Mouse (Mus musculus): ENCODE data around the gene Zfp398. TPM values are rescaled to one million over a fixed set of nuclear protein-coding genes. Genes with fewer than 3 reads are reported as not detected.
A peak's percentile ranks its signal among the peaks of the same experiment; 100 is the strongest.

Zfp398 gene
- polyA plus RNA-seq, 1 experiment: 4.2 TPM

- no peak overlapping the region for H3K27ac ChIP-seq (ENCODE audit: insufficient read depth, low read depth, low read length)
- no peak for TF ChIP-seq POLR2A (IDR thresholded peaks at IDR 0.05; ENCODE audit: low read depth, low read length)
- TF ChIP-seq CTCF (IDR thresholded peaks at IDR 0.05; ENCODE audit: extremely low read depth, insufficient read length, insufficient replicate concordance, low read depth, low read length): no peak
- WGBS: 64% methylated on average over 10 of the region's 10 CpGs
These were observed 41.2 kb upstream of the Zfp398 start for GRCm38 (mm10) chr6:47794106-47794830.

GRCm38 (mm10) chr6:47799079-47799478 lies 36.4 kb upstream of the Zfp398 start:
- TF ChIP-seq POLR2A (IDR thresholded peaks at IDR 0.05; ENCODE audit: low read depth, low read length): no peak
- TF ChIP-seq CTCF (IDR thresholded peaks at IDR 0.05; ENCODE audit: extremely low read depth, insufficient read length, insufficient replicate concordance, low read depth, low read length): peak; percentile 71; the same call in 1 of the 2 replicates
- WGBS: 49% methylated on average over 6 of the region's 6 CpGs
- H3K36me3 ChIP-seq (ENCODE audit: control insufficient read depth, insufficient read depth, low read length): peaks cover 73% of the 10 kb centered on the region
- no peaks in the 10 kb centered on the region for H3K27me3 ChIP-seq (ENCODE audit: control insufficient read depth, insufficient read depth, low read length)
- no peaks in the 10 kb centered on the region for H3K4me1 ChIP-seq (ENCODE audit: control insufficient read depth, insufficient read depth, insufficient read length, low read length)
- H3K27ac ChIP-seq (ENCODE audit: insufficient read depth, low read depth, low read length): no peak overlapping the region
- H3K4me3 ChIP-seq (ENCODE audit: low read depth, low read length): no peak overlapping the region

More at GRCm38 (mm10) chr6:47794106-47794830, 41.2 kb upstream of the Zfp398 start:
- no peak overlapping the region for H3K4me3 ChIP-seq (ENCODE audit: low read depth, low read length)
- peaks cover 39% of the 10 kb centered on the region for H3K36me3 ChIP-seq (ENCODE audit: control insufficient read depth, insufficient read depth, low read length)
- no peaks in the 10 kb centered on the region for H3K27me3 ChIP-seq (ENCODE audit: control insufficient read depth, insufficient read depth, low read length)
- peaks cover 2% of the 10 kb centered on the region; the same call in 1 of the 2 replicates for H3K4me1 ChIP-seq (ENCODE audit: control insufficient read depth, insufficient read depth, insufficient read length, low read length)

GRCm38 (mm10) chr6:47805520-47805919 lies 29.9 kb upstream of the Zfp398 start:
- TF ChIP-seq CTCF (IDR thresholded peaks at IDR 0.05; ENCODE audit: extremely low read depth, insufficient read length, insufficient replicate concordance, low read depth, low read length) (no peak), POLR2A (IDR thresholded peaks at IDR 0.05; ENCODE audit: low read depth, low read length) (no peak)
- WGBS: 76% methylated on average over 2 of the region's 2 CpGs

GRCm38 (mm10) chr6:47807419-47807818 lies 28.0 kb upstream of the Zfp398 start:
- 73% methylated on average over 2 of the region's 2 CpGs for WGBS
- H3K36me3 ChIP-seq (ENCODE audit: control insufficient read depth, insufficient read depth, low read length): peaks cover 45% of the 10 kb centered on the region

More at GRCm38 (mm10) chr6:47805520-47805919, 29.9 kb upstream of the Zfp398 start:
- H3K36me3 ChIP-seq (ENCODE audit: control insufficient read depth, insufficient read depth, low read length): peaks cover 53% of the 10 kb centered on the region
- no peaks in the 10 kb centered on the region for H3K27me3 ChIP-seq (ENCODE audit: control insufficient read depth, insufficient read depth, low read length)
- H3K4me3 ChIP-seq (ENCODE audit: low read depth, low read length): no peak overlapping the region
- H3K27ac ChIP-seq (ENCODE audit: insufficient read depth, low read depth, low read length): no peak overlapping the region
- H3K4me1 ChIP-seq (ENCODE audit: control insufficient read depth, insufficient read depth, insufficient read length, low read length): no peaks in the 10 kb centered on the region

GRCm38 (mm10) chr6:47808545-47808944 lies 26.9 kb upstream of the Zfp398 start:
- Histone ChIP-seq H3K27ac (ENCODE audit: insufficient read depth, low read depth, low read length) (no peak overlapping the region), H3K4me1 (ENCODE audit: control insufficient read depth, insufficient read depth, insufficient read length, low read length) (peaks cover 7% of the 10 kb centered on the region; the same call in 1 of the 2 replicates), H3K4me3 (ENCODE audit: low read depth, low read length) (no peak overlapping the region), H3K36me3 (ENCODE audit: control insufficient read depth, insufficient read depth, low read length) (peaks cover 34% of the 10 kb centered on the region), H3K27me3 (ENCODE audit: control insufficient read depth, insufficient read depth, low read length) (no peaks in the 10 kb centered on the region)
- 86% methylated on average over 5 of the region's 5 CpGs for whole genome bisulfite sequencing
- no peak for TF ChIP-seq CTCF (IDR thresholded peaks at IDR 0.05; ENCODE audit: extremely low read depth, insufficient read length, insufficient replicate concordance, low read depth, low read length)
- TF ChIP-seq POLR2A (IDR thresholded peaks at IDR 0.05; ENCODE audit: low read depth, low read length): no peak

More at GRCm38 (mm10) chr6:47807419-47807818, 28.0 kb upstream of the Zfp398 start:
- H3K27me3 ChIP-seq (ENCODE audit: control insufficient read depth, insufficient read depth, low read length): no peaks in the 10 kb centered on the region
- no peak for TF ChIP-seq CTCF (IDR thresholded peaks at IDR 0.05; ENCODE audit: extremely low read depth, insufficient read length, insufficient replicate concordance, low read depth, low read length)
- no peak for TF ChIP-seq POLR2A (IDR thresholded peaks at IDR 0.05; ENCODE audit: low read depth, low read length)
- H3K4me3 ChIP-seq (ENCODE audit: low read depth, low read length): no peak overlapping the region
- H3K4me1 ChIP-seq (ENCODE audit: control insufficient read depth, insufficient read depth, insufficient read length, low read length): peaks cover 7% of the 10 kb centered on the region; the same call in 1 of the 2 replicates
- H3K27ac ChIP-seq (ENCODE audit: insufficient read depth, low read depth, low read length): no peak overlapping the region

- Histone ChIP-seq H3K27ac (ENCODE audit: insufficient read depth, low read depth, low read length) (no peak overlapping the region), H3K4me1 (ENCODE audit: control insufficient read depth, insufficient read depth, insufficient read length, low read length) (peaks cover 7% of the 10 kb centered on the region; the same call in 1 of the 2 replicates), H3K27me3 (ENCODE audit: control insufficient read depth, insufficient read depth, low read length) (no peaks in the 10 kb centered on the region), H3K4me3 (ENCODE audit: low read depth, low read length) (no peak overlapping the region), H3K36me3 (ENCODE audit: control insufficient read depth, insufficient read depth, low read length) (peaks cover 29% of the 10 kb centered on the region)
- 79% methylated on average over 4 of the region's 4 CpGs for WGBS
- TF ChIP-seq CTCF (IDR thresholded peaks at IDR 0.05; ENCODE audit: extremely low read depth, insufficient read length, insufficient replicate concordance, low read depth, low read length): no peak
- TF ChIP-seq POLR2A (IDR thresholded peaks at IDR 0.05; ENCODE audit: low read depth, low read length): no peak
These were observed 26.4 kb upstream of the Zfp398 start for GRCm38 (mm10) chr6:47809053-47809452.

- Histone ChIP-seq H3K27ac (ENCODE audit: insufficient read depth, low read depth, low read length) (no peak overlapping the region), H3K4me1 (ENCODE audit: control insufficient read depth, insufficient read depth, insufficient read length, low read length) (peaks cover 7% of the 10 kb centered on the region; the same call in 1 of the 2 replicates), H3K27me3 (ENCODE audit: control insufficient read depth, insufficient read depth, low read length) (no peaks in the 10 kb centered on the region), H3K36me3 (ENCODE audit: control insufficient read depth, insufficient read depth, low read length) (peaks cover 20% of the 10 kb centered on the region), H3K4me3 (ENCODE audit: low read depth, low read length) (no peak overlapping the region)
- WGBS: 65% methylated on average over 2 of the region's 2 CpGs
- TF ChIP-seq POLR2A (IDR thresholded peaks at IDR 0.05; ENCODE audit: low read depth, low read length) (no peak), CTCF (IDR thresholded peaks at IDR 0.05; ENCODE audit: extremely low read depth, insufficient read length, insufficient replicate concordance, low read depth, low read length) (no peak)
These were observed 25.3 kb upstream of the Zfp398 start for GRCm38 (mm10) chr6:47810181-47810580.

Measured in small intestine, adult 2 months (tissue).